ENCODE assay signal across 14 mouse cellular contexts in genomic region chr17:75119422-75119821, GRCm38 (mm10).
DNase-seq lines count a peak whose midpoint lies in the region; ATAC-seq and TF ChIP-seq lines count a peak whose summit lies in the region.
"Had no signal": no experiment of that assay in that cellular context is flagged by ENCODE, and none has a peak within 500 bp of the region (broad histone marks: within the 10 kb centered on the region; RNA-seq: fewer than 3 reads in every experiment).

No protein-coding gene starts in this region.

- TF ChIP-seq EP300 in lung, postnatal 0 days (IDR thresholded peaks at IDR 0.05) = peak; percentile 65

- H3K9ac ChIP-seq in kidney, embryonic 14.5 days (ENCODE audit: low read depth, low read length) = no peak overlapping the region
- no peak overlapping the region for H3K9ac ChIP-seq in lung, postnatal 0 days (replicated peaks; ENCODE audit: low read depth)
- H3K9ac ChIP-seq: heart, embryonic 13.5 days; midbrain, embryonic 12.5 days had no signal

- H3K4me2 ChIP-seq in kidney, embryonic 14.5 days (replicated peaks; ENCODE audit: low read depth, low read length) = no peak overlapping the region
- H3K4me2 ChIP-seq in lung, postnatal 0 days (replicated peaks; ENCODE audit: low read depth, low read length) = no peak overlapping the region
- H3K4me2 ChIP-seq: heart, embryonic 13.5 days; midbrain, embryonic 12.5 days had no signal

- 54% methylated on average over 3 of the region's 3 CpGs for WGBS in kidney, embryonic 14.5 days
- 28% methylated on average over 3 of the region's 3 CpGs for WGBS in lung, postnatal 0 days

- H3K4me1 ChIP-seq in kidney, embryonic 14.5 days (ENCODE audit: control insufficient read depth, insufficient read depth, low read length) = peaks cover 21% of the 10 kb centered on the region
- peaks cover 4% of the 10 kb centered on the region; the same call in 1 of the 2 replicates for H3K4me1 ChIP-seq in lung, postnatal 0 days (ENCODE audit: insufficient read depth, low read depth, low read length)

- no peak for ATAC-seq in kidney, embryonic 14.5 days (ENCODE audit: low FRiP score, low TSS enrichment)
- ATAC-seq in lung, postnatal 0 days = peak; percentile 87
- ATAC-seq in erythroblast, adult 5-6 weeks (replicated peaks; ENCODE audit: low FRiP score, poor library complexity, severe bottlenecking) = no peak
- ATAC-seq: Patski had no signal

- H3K27ac ChIP-seq in kidney, embryonic 14.5 days (ENCODE audit: low read depth, low read length) = no peak overlapping the region
- H3K27ac ChIP-seq in lung, postnatal 0 days (ENCODE audit: low read length) = no peak overlapping the region
- H3K27ac ChIP-seq: forebrain, embryonic 10.5 days; heart, embryonic 13.5 days; midbrain, embryonic 12.5 days had no signal

- no peaks in the 10 kb centered on the region for H3K27me3 ChIP-seq in kidney, embryonic 14.5 days (ENCODE audit: control insufficient read depth, insufficient read depth, low read length)
- no peaks in the 10 kb centered on the region for H3K27me3 ChIP-seq in lung, postnatal 0 days (replicated peaks; ENCODE audit: insufficient read depth, low read length)
- H3K27me3 ChIP-seq: heart, embryonic 13.5 days; midbrain, embryonic 12.5 days; Patski had no signal

- H3K4me3 ChIP-seq in kidney, embryonic 14.5 days (ENCODE audit: low read length) = no peak overlapping the region
- no peak overlapping the region for H3K4me3 ChIP-seq in lung, postnatal 0 days (ENCODE audit: low read depth, low read length)
- H3K4me3 ChIP-seq: forebrain, embryonic 10.5 days; heart, embryonic 13.5 days; midbrain, embryonic 12.5 days had no signal

- H3K36me3 ChIP-seq in kidney, embryonic 14.5 days (ENCODE audit: control insufficient read depth, insufficient read depth, low read length) = no peaks in the 10 kb centered on the region
- no peaks in the 10 kb centered on the region for H3K36me3 ChIP-seq in lung, postnatal 0 days (ENCODE audit: insufficient read depth, low read length)
- H3K36me3 ChIP-seq: forebrain, embryonic 10.5 days; heart, embryonic 13.5 days; midbrain, embryonic 12.5 days had no signal

- TF ChIP-seq CTCF in lung, postnatal 0 days (IDR thresholded peaks at IDR 0.05) = no peak

- DNase-seq in kidney, adult 11 months = peak; percentile 2
- peak; percentile 80 for DNase-seq in 3T3-L1 (ENCODE audit: low read depth, low spot score)
- DNase-seq in MEL-GATA-1-ER (ENCODE audit: extremely low read depth, low read depth) = peak; percentile 65
- DNase-seq in lung, postnatal 0 days (ENCODE audit: low spot score) = peak; percentile 91
- no peak for DNase-seq in spleen, postnatal 36 days (ENCODE audit: low spot score in 2 of 2)
- DNase-seq: left cerebral cortex, postnatal 4 days; spleen, adult 18-20 months; thymus, postnatal 14 days had no signal

- no peaks in the 10 kb centered on the region for H3K9me3 ChIP-seq in kidney, embryonic 14.5 days (ENCODE audit: control insufficient read depth, low read length)
- H3K9me3 ChIP-seq in lung, postnatal 0 days (ENCODE audit: low read length) = no peaks in the 10 kb centered on the region
- H3K9me3 ChIP-seq: forebrain, embryonic 10.5 days; heart, embryonic 13.5 days; midbrain, embryonic 12.5 days had no signal

Comparison
In these comparisons a context has a peak if more than half of its experiments do, and no peak if none do; other contexts are left out.
1. DNase-seq: peak in kidney, adult 11 months (single experiment), 3T3-L1 (single experiment), MEL-GATA-1-ER (single experiment) and lung, postnatal 0 days (single experiment); none in spleen, postnatal 36 days (0 of 2).